Mouse (Mus musculus) inflammation-experienced regulatory T-cells (primary cell): ENCODE measurements around the gene Vstm2b. TPM values are rescaled to one million over a fixed set of nuclear protein-coding genes. Genes with fewer than 3 reads are reported as not detected.

ENCODE experiments used
- polyA plus RNA-seq, 2 experiments: library from polyadenylated mRNA; unstranded; fragments of 100-300 nt; shearing (Covaris generic); gene quantifications; one replicate each; pipeline ENCODE4 v1.2.1; 2017

Gene Vstm2b
- polyA plus RNA-seq: under 1 TPM in 1 of 2 experiments, not detected in 1; 0.84 TPM

DNA sequence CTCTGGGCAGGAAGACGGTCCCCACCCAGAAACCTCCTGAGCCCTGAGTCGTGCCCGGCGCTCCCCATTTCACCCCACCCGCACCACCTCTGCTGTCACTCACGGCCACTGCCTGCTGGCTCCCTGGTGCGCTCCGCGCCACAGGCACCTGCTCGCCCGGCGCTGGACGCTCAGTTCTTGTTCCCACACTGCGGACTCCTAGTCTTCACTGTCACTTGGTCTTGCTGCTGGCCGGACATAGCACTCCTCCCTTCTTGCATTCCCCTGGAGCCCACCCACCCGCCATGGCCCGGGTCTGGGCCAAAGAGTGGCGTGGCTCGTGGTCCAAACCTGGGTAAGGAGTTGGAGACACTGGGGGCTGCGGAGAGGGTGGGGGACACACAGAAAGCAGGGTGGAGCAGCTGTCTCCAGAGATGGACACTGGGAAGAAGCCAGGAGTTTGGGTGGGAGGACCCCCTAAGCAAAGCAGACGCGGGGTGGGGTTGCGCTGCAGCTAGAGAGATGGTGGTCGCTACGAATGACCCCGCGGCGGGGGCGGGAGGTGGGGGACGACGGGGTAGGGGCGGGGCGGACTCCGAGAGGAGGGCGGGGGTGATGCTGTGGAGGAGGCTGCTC is at the start of gene Vstm2b:
Gene Vstm2b, plus strand, starts transcription at position 233 of the 615 bp plus-strand sequence.

Other genes starting within 250 kb of the Vstm2b start
- gene 4930433I11Rik, start 89.2 kb downstream of the Vstm2b start, polyA plus RNA-seq: under 1 TPM in 1 of 2 experiments, not detected in 1; 0.19 TPM
- not detected for gene Gm4884, start 134.4 kb downstream of the Vstm2b start, polyA plus RNA-seq